Mouse (Mus musculus) megakaryocyte, embryonic 14.5 days (primary cell): ENCODE data around the gene Scel. TPM values are rescaled to one million over a fixed set of nuclear protein-coding genes. Genes with fewer than 3 reads are reported as not detected.

ENCODE experiments used
- H3K27me3 ChIP-seq: replicated peaks from 2 replicates; pipeline ENCODE3; 2012; ENCODE audit warnings: inconsistent platforms
- H3K36me3 ChIP-seq: replicated peaks from 2 replicates; pipeline ENCODE3; 2012; ENCODE audit warnings: low read length, inconsistent platforms, mixed read lengths
- H3K4me1 ChIP-seq: 2 replicates; pipeline ENCODE4 v1.6.1; 2012; ENCODE audit warnings: inconsistent platforms
- H3K4me3 ChIP-seq: replicated peaks from 2 replicates; pipeline ENCODE3; 2012; ENCODE audit warnings: moderate library complexity, mild to moderate bottlenecking, inconsistent platforms
- H3K9me3 ChIP-seq: 2 replicates; pipeline ENCODE4 v1.6.1; 2012; ENCODE audit warnings: inconsistent platforms
- FLI1 ChIP-seq: IDR thresholded peaks from 2 replicates; pipeline ENCODE4 v1.6.1; 2012; ENCODE audit warnings: low read length, inconsistent platforms, mixed read lengths
- GATA1 ChIP-seq: IDR thresholded peaks from 3 replicates; pipeline ENCODE4 v1.6.1; 2012; ENCODE audit warnings: mixed read lengths, low read length, inconsistent platforms, borderline replicate concordance
- polyA plus RNA-seq: library from polyadenylated mRNA; stranded (reverse); fragments of >175 nt; gene quantifications from 2 replicates; pipeline ENCODE4 v1.2.3, GENCODE M21; 2012; ENCODE audit warnings: low replicate concordance; ENCODE audit not compliant: insufficient read depth

The Scel gene
- polyA plus RNA-seq, 1 experiment, result not detected

DNA sequence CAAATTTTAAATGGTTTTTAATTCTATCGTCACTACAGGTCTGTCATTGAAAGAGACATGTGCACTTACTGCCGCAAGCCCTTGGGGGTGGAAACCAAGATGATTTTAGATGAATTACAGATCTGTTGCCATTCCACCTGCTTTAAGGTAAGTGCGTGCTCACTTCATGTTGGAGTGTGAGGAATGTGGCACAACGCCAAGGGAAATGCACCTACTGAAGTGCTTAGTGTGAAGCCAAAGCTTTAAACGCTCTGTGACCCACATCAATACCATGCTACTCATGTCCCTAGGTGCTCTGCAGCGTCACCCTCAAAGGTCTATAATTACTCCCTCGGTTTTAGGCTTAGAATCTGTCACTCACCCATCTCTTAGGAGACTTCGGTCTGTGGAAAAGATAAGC lies 94.9 kb downstream of the Scel start:
- no peaks in the 10 kb centered on the region for H3K9me3 ChIP-seq
- H3K4me1 ChIP-seq, result no peaks in the 10 kb centered on the region
- no peak for TF ChIP-seq GATA1
- no peak for TF ChIP-seq FLI1
- no peaks in the 10 kb centered on the region for H3K27me3 ChIP-seq
- H3K4me3 ChIP-seq, result no peak overlapping the region
- H3K36me3 ChIP-seq, result no peaks in the 10 kb centered on the region

DNA sequence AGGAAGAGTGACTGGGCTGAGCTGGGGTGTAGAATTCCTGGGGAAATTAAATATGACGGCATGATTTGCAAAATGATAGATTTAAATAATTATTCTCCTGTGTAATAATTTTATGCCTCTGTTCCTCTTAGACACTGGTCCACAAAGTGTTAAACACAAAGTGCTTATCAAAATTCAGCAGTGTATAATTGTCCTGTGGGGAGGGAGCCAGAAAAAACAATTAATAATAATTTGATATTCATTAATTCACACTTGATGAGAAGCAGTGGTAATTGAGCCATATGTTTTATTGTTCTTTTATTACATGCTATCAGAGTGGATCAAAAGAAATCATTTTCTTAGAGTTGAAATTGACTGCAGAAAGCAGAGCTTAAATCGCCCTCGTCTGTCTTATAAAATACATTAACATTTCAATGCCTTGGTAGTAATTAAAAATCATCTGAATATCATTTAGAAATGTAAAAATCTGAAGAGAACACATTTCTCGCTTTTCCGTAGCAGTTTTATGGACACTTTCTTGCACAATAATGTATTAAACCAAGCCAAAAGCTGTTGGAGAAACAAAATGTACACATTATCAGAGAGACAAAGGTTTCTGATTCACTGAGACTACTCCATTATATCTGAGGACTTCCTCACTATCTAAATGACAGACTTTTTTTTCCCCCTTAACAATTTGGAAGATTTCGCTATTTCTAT lies 100.6 kb downstream of the Scel start:
- no peak for TF ChIP-seq GATA1
- no peak for TF ChIP-seq FLI1
- Histone ChIP-seq H3K27me3 (no peaks in the 10 kb centered on the region), H3K9me3 (no peaks in the 10 kb centered on the region), H3K4me3 (no peak overlapping the region), H3K4me1 (no peaks in the 10 kb centered on the region), H3K36me3 (no peaks in the 10 kb centered on the region)

DNA sequence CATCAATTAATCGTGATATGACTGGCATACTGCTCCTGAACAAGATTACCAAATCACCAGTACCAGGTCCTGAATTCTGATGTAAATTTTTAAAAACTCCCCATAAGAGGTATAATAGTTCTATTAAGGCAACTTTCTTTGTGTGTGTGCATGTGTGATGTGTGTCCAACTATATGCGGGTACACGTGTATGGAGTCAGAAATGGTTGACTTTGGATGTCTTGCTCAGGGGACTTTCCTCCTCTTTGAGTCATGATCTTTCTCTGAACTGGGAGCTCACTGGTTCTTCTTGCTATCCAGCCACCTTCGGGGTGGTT lies 101.1 kb downstream of the Scel start:
- no peaks in the 10 kb centered on the region for H3K27me3 ChIP-seq
- no peaks in the 10 kb centered on the region for H3K36me3 ChIP-seq
- H3K4me3 ChIP-seq, result no peak overlapping the region
- no peaks in the 10 kb centered on the region for H3K9me3 ChIP-seq
- H3K4me1 ChIP-seq, result no peaks in the 10 kb centered on the region
- no peak for TF ChIP-seq GATA1
- TF ChIP-seq FLI1, result no peak

- no peaks in the 10 kb centered on the region for H3K36me3 ChIP-seq
- TF ChIP-seq GATA1 (no peak), FLI1 (no peak)
- H3K9me3 ChIP-seq, result no peaks in the 10 kb centered on the region
- no peak overlapping the region for H3K4me3 ChIP-seq
- H3K27me3 ChIP-seq, result no peaks in the 10 kb centered on the region
- no peaks in the 10 kb centered on the region for H3K4me1 ChIP-seq
Observed at GRCm38 (mm10) chr14:103619756-103620155, 106.6 kb downstream of the Scel start.

- TF ChIP-seq GATA1 (no peak), FLI1 (no peak)
- H3K4me3 ChIP-seq, result no peak overlapping the region
- no peaks in the 10 kb centered on the region for H3K9me3 ChIP-seq
- H3K27me3 ChIP-seq, result no peaks in the 10 kb centered on the region
- H3K36me3 ChIP-seq, result no peaks in the 10 kb centered on the region
- H3K4me1 ChIP-seq, result no peaks in the 10 kb centered on the region
Observed at GRCm38 (mm10) chr14:103621207-103621606, 108.1 kb downstream of the Scel start.

DNA sequence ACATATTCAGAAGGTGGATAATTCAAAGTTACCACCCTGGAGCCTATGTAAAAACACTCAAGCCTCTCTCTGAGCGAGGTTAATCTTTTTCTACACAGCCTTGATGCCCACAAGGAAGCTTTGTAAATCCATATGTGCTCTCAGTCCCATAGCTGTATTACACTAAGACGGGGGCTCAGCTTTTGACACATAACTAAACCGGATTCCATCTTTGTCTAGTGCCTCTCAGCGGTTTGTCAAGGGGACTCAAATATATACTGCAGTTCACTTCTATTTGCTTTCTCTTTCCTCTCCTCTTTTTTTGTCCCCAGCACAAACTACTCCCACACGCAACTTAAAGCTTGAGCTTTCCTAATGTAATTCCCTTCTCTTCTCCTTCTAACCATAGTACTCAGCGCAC lies 113.0 kb downstream of the Scel start:
- Histone ChIP-seq H3K27me3 (no peaks in the 10 kb centered on the region), H3K36me3 (no peaks in the 10 kb centered on the region), H3K4me3 (no peak overlapping the region), H3K9me3 (no peaks in the 10 kb centered on the region; the same call in 1 of the 2 replicates), H3K4me1 (no peaks in the 10 kb centered on the region)
- TF ChIP-seq FLI1, result no peak
- no peak for TF ChIP-seq GATA1

GRCm38 (mm10) chr14:103629639-103630364 lies 116.7 kb downstream of the Scel start:
- Histone ChIP-seq H3K9me3 (peaks cover 8% of the 10 kb centered on the region), H3K4me3 (no peak overlapping the region), H3K36me3 (no peaks in the 10 kb centered on the region), H3K4me1 (no peaks in the 10 kb centered on the region), H3K27me3 (no peaks in the 10 kb centered on the region)
- TF ChIP-seq GATA1 (no peak), FLI1 (no peak)

DNA sequence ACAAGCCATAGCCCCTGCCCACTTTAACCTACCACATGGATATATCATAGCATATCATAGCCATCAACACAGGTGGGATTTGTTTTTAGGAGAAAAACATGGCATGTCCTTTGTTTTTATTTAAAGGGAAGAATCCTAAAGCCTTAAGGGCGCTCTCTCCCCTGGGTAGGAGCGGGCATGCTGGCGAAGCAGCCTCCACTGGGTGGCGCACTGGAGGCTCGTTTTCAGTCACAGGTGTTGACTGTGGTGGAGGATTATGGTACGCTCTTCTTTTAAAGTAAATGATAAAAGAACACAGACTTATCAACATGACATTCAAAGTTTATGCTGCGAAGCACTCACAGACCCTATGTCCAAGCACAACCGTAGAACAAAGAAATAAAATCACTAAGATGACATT lies 117.4 kb downstream of the Scel start:
- no peaks in the 10 kb centered on the region for H3K27me3 ChIP-seq
- no peak for TF ChIP-seq GATA1
- no peak for TF ChIP-seq FLI1
- no peaks in the 10 kb centered on the region for H3K4me1 ChIP-seq
- no peak overlapping the region for H3K4me3 ChIP-seq
- H3K9me3 ChIP-seq, result peaks cover 9% of the 10 kb centered on the region
- H3K36me3 ChIP-seq, result no peaks in the 10 kb centered on the region

- Histone ChIP-seq H3K27me3 (peaks cover 3% of the 10 kb centered on the region), H3K9me3 (no peaks in the 10 kb centered on the region), H3K4me3 (no peak overlapping the region), H3K36me3 (no peaks in the 10 kb centered on the region), H3K4me1 (peaks cover 2% of the 10 kb centered on the region; the same call in 1 of the 2 replicates)
- no peak for TF ChIP-seq GATA1
- TF ChIP-seq FLI1, result no peak
Observed at GRCm38 (mm10) chr14:103643933-103644332, 130.8 kb downstream of the Scel start.

GRCm38 (mm10) chr14:103647981-103648380 lies 134.8 kb downstream of the Scel start:
- no peaks in the 10 kb centered on the region for H3K36me3 ChIP-seq
- peaks cover 26% of the 10 kb centered on the region for H3K27me3 ChIP-seq
- H3K4me3 ChIP-seq, result no peak overlapping the region
- no peaks in the 10 kb centered on the region for H3K9me3 ChIP-seq
- TF ChIP-seq GATA1 (no peak), FLI1 (no peak)
- peaks cover 28% of the 10 kb centered on the region for H3K4me1 ChIP-seq
